Mouse (Mus musculus): ENCODE measurements around the gene Itpk1. TPM values are rescaled to one million over a fixed set of nuclear protein-coding genes. Genes with fewer than 3 reads are reported as not detected.

Itpk1 gene
- total RNA-seq, 2 experiments from 2014 or later, result 1.2 to 5.3 TPM

DNA sequence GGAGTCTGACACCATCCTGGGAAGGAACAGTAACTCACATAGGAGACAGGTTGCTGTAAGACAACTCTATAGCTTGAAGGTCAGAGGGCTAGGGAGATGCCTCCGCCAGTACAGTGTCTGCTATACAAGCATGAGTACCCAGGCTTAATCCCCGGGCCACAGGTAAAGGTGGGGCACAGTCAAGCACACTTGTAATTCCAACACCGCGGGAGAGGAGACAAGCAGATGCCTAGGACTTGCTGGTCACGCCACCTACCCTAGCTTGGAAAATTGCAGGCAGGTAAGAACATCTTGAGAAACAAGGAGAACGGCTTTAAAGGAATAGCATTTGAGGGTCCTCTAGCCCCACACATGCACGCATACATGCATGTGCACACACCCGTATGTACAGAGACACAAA, 97.7 kb downstream of the Itpk1 start:
- no peak for ATAC-seq (replicated peaks; ENCODE audit: low FRiP score, poor library complexity, severe bottlenecking)

DNA sequence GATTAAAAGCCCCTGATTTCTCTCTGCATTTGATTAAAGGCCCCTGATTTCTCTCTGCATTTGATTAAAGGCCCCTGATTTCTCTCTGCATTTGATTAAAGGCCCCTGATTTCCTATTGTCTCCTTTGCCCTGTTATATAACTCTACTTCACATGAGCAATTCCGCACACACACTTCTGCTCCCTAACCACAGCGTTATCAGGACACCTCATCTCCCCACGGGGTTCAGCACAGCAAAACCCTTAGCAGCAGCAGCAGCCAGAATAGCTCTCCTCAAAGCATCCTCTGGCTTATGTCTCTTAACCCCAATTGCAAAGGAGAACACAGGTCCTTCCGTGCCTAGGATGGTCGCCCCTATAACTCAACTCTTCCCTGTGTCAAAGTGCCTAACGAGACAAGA, 99.1 kb downstream of the Itpk1 start:
- ATAC-seq (replicated peaks; ENCODE audit: low FRiP score, poor library complexity, severe bottlenecking), result no peak

DNA sequence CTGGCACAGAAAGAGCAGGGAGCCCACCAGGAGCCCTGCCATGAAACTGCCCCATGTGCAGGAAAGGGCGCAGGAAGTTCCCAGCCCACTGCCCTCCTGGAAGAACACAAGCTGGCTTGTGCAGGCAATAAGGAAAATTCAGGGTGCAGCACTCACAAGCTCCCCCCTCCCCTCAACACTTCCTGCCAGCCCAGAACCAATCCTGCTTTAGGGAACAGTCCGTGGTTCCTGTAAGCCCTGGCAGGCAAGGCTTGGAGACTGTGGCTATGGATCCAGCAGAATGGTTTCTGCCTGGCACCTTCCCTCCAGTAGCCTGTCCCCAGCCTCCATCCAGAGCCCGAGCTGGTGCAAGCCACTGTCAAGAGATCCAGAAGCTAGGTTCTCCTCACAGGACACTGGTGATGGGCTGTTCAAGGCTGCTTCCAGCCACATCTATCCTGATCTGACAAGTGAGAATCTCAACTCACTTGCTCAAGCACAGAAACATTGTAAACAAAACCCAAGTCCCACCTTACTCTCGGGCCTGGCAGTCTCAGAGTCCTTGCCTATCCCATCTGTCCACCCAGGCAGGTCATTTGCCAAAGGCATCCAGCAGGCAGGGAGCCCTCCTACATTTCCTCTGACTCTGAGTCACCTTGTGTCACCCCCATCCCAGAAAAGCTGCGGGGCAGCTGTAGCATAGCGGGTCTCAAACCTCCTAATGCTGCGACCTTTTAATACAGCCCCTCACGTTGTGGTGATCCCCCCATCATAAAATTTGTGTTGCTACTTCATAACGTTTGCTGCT, 102.3 kb downstream of the Itpk1 start:
- no peak for ATAC-seq (replicated peaks; ENCODE audit: low FRiP score, poor library complexity, severe bottlenecking)

DNA sequence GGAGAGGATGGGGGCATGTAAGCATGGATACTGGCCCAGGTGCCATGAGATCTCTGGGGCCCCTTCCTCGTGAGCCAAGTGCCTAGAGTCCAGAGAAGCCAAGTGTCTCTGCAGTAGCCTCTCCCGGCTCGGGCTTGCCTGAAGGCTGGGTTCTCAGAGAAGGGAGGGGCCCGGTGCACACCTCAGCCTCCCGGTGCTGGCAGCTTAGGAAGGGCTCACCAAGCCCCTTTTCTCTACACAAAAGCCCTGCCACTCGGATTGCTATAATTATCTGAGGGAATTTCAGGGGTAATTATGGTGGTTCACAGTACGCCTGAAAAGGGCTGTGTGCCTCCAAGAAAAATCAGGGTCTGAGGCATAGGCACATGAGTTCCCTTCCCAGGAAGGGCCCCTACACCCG, 102.9 kb downstream of the Itpk1 start:
- ATAC-seq (replicated peaks; ENCODE audit: low FRiP score, poor library complexity, severe bottlenecking), result no peak

DNA sequence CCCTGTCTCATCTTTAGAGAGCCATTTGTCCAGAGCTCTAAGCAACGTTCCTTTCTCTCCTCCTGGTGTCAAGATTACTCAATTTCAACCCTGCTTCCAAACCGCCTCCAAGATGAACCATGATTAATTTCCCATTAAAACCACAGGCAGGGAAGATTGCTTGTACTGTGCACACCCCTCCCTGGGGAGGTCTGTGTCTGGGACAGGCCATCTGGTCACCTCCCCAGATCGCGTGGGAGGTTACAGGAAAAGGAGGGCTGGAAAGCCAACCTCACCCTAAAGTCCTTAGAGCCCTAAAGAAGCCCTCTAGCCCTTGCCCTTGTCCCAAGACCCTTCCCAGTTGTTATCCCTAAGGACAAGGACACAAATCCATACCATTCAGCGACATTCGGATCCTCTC, 104.4 kb downstream of the Itpk1 start:
- no peak for ATAC-seq (replicated peaks; ENCODE audit: low FRiP score, poor library complexity, severe bottlenecking)

DNA sequence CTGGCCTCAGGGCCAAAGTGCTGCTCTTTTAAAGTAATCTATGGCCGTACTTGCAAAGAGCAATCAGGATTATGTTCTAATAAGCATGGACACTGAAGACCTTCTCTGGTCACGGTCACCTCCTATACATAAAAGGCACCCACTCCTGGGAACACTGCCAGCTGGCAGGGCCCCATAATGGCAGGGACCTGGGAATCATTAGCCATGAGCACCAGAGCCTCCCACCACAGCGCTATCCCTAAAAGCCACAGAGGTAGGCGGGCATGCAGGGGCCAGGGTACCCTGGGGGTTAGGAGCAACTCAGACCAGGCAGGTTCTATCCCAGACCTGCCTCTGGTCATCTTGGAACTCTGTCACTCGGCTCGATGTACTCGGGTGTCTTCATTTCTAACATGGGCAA, 104.9 kb downstream of the Itpk1 start:
- no peak for ATAC-seq (replicated peaks; ENCODE audit: low FRiP score, poor library complexity, severe bottlenecking)

DNA sequence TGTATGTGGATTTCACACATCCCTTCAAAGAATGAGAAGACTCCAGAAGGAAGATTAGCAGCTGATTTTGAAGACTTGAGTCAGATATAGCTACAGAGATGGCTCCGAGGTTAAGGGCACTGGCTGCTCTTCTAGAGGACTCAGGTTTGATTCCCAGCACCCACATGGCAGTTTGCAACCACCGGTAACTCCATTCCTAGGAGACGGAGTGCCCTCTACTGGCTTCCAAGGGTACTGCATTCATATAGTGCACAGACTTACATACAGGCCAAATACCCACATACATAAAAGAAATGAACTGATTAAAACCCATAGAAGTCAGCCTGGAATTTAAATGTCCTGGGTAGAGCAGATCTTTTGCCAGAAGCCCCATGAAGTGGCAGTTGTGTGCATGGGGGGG, 106.2 kb downstream of the Itpk1 start:
- ATAC-seq (replicated peaks; ENCODE audit: low FRiP score, poor library complexity, severe bottlenecking), result no peak

DNA sequence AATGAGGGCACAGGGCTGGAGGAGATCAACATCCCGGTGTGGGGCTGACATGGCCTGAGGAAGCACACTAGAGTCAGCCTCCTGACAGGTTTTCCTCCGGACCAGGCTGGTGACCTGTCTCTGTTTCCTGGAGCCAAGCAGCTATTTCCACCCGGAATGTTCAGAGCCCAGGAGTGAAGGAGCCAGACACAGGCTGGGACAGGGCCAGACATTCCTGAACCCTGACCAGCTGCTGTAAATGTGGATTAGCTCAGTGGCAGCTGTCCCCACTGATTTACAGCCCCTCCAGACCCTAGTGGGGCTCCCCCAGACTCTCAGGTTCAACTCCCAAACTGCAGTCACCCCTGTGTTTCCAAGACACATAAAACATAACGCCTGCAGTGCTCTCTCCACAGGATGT, 107.3 kb downstream of the Itpk1 start:
- no peak for ATAC-seq (replicated peaks; ENCODE audit: low FRiP score, poor library complexity, severe bottlenecking)

DNA sequence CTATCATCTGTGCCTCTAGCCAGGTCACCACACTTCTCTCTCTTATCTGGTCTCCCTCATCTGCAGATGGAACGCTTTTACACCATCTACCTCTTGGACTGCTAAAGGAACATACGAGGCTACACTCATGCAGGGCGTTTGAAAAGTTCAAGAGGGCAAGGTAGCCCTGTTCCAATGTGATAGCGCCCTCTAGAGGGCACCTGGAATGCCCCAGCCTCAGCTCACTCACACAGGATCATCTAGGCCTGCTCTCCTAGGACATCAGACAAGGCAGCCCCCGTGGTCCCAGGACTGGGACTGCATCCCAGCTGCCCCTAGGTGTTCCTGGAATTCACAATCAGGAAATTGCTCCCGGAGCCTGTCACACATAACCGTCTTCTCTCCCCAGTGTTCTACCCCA, 108.3 kb downstream of the Itpk1 start:
- ATAC-seq (replicated peaks; ENCODE audit: low FRiP score, poor library complexity, severe bottlenecking), result no peak

DNA sequence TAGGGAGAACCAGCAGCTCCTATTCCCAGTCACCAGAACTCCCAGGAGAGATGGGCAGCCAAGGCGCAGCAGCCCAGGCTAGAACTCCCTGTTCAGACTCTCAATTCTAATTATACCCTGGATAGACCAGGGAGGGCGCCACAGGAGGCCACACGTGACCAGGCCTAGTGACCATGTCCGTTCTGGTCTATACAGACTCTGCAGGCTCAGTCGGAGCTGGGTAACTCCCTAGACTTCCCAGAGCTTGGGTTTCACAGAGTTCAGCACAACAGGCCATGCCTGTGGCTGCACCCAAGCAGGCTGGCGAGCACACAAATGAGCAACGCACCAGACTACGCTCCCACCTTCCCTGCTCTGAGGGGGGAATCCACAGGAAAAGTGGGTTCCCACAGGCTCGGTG, 110.1 kb downstream of the Itpk1 start:
- ATAC-seq (replicated peaks; ENCODE audit: low FRiP score, poor library complexity, severe bottlenecking), result no peak

DNA sequence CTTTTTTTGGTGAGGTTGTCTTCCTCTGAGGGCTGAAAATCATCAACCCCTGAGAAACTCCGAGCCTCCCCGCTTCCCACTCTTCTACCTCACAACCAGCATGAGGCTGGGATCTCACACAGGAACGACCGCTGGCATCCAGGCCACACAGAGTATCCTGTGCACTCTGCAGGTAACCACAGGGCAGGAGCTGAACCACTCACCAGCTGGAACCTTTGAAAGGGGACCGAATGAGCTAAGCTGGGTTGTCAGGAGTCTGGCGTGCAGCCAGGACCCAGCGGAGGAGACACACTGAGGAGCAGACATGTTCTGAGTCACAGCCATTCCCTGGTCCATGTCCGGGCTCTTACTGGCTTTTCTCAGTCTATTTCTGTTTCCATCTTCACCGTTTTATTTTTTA, 111.0 kb downstream of the Itpk1 start:
- ATAC-seq (replicated peaks; ENCODE audit: low FRiP score, poor library complexity, severe bottlenecking), result no peak

DNA sequence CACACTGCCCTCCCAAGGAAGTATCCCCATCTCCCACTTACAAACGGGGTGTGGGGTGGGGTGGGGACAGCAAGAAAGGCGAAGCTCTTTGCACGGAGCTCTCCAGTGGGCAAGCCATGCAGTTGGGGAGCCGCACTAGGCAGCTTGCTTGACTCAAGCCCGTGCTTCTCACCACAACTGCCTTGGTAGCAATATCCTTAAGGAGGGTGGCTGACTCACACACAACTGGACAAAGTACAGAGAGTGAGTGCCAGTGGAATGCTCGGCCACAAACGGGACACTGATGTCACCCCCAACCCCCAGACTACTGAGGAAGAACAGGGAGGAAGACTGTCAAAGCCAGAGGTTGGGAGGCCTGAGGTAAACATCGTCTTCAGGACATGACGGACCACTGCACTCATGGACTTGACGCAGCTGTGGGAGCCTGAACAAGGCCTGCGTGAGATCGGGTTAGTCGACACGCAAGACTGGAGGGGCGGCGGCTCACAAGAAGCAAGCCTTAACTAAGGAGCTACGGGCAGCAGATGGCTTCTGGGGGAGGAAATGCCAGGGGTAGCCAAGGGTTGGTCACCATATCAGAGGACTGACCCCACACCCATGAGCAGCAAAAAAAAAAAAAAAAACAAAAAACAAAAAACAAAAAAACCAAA, 113.9 kb downstream of the Itpk1 start:
- no peak for ATAC-seq (replicated peaks; ENCODE audit: low FRiP score, poor library complexity, severe bottlenecking)

DNA sequence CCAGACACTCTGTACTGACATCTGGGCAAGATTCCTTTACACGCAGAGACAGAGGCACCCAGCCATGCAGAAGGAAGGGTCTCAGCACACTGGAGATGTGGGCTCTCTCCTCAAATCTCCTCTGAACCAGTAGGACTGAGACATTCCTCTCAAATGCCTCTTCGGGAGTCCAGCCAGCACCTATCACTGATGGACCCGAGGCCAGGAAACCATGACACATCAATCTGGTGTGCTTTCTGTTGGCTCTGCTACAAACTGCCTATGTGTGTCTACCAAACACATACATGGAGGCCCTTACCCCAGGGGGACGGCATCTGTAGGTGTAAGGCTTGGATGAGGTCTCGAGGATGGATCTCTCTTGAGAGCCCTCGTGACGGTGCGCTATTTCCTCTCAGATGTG, 117.6 kb downstream of the Itpk1 start:
- no peak for ATAC-seq (replicated peaks; ENCODE audit: low FRiP score, poor library complexity, severe bottlenecking)

DNA sequence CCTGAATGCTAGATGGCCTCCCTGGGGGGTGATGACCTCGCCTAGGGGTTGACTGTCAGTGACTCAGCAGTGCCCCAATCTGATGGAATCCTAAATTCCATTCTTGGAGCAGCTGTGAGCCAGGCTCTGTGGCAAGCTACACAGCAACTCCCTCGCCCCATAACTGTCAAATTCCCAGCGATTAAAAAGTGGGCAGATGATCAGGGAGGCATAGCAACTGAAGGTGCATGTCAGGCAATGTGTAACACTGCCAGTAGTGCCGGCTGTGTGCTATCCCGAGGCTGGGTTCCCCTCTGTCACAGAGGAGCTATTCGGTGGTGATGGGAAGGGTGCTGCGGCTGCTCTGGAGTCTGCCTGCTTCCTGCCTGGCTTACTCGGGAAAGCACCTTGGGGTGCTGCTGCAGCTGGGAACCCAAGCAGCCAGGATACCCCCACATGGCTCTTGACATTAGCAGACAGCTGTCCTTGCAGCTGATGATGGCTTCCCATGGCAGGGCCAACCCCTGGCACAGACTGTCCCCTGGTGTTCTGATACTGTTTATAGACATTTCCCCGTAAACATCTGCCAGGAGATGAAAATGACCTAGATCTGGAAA, 118.3 kb downstream of the Itpk1 start:
- ATAC-seq (replicated peaks; ENCODE audit: low FRiP score, poor library complexity, severe bottlenecking), result no peak

DNA sequence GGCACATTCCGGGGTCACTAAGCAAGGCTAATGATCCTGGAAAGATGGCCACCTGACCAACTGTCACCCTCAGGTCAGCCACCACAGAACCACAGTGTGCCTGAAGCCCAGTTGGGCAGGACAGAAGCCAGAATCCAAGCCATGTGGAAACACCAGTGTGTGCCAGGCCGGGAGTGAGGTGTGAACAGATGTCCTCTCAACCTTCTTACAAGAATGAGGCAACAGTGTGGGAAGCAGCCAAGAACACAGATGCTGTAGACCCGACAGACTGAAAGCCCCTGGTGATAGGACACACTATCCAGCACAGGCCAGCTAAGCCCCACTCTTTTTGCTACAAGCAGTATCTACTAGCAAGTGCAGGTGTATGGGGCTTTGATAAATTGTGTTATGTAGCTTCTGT, 119.3 kb downstream of the Itpk1 start:
- no peak for ATAC-seq (replicated peaks; ENCODE audit: low FRiP score, poor library complexity, severe bottlenecking)

DNA sequence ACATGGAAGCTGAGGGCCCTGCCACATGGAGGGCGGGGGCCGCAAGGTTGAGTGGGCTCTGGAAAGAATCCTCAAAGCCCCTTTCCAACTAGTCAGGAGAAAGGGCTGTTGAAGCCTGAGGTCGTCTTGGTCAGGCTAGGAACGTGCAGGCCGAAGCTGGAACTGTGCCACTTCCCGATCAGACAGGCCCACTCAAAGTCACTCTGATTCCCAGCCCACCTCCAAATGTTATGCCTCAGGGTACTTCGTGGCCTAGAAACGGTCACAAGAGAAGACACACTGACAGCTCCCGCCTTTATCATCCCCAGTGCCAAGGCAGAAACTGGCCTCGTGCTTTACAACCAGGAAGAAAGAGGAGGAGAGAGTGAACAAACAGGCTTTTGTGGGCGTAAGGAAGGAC, 122.3 kb downstream of the Itpk1 start:
- ATAC-seq (replicated peaks; ENCODE audit: low FRiP score, poor library complexity, severe bottlenecking), result no peak

DNA sequence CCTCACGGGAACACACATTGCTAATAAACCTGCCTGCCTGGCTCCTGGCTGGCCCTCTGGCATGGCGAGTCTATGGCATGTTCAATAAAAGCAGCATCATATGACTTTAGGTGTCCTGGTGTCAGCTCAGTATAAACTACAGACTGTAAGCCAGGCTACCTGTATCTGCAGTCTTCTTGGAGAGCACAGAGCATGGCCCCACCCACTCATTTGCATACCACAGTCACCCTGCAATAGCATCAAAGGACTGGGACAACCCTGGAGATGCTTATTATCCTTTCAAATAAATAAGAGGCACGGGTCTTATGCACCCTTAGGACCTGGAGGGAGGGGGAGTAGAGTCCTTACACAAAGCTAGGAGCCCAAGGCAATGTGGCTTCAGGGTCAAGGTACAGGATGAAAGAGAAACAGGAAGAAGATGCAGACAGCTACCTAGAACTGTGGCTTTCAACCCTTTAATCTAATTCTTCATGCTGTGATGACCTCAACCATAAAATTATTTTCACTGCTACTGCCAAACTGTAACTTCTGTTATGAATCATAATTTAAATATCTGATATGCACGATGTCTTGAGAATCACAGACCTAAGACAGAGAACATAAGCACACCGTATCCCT, 123.0 kb downstream of the Itpk1 start:
- no peak for ATAC-seq (replicated peaks; ENCODE audit: low FRiP score, poor library complexity, severe bottlenecking)

DNA sequence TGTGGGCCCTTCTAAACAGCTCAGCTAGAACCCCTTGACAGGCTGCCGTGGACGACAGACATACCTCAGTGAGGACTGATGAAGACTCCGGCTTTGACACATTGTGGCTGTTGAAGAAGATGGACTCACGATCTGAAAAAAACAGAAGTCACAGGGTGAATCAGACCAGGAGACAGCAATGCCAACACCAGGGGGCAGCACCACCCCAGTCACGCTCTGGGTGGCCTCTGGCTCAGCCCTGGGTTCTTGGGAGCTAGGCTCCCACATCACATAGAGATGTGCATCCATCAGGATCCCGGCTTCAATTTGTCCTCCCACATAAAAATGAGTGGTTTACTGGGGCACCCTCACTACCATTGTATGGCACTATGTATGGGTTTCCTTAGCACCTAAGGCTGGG, 125.7 kb downstream of the Itpk1 start:
- ATAC-seq (replicated peaks; ENCODE audit: low FRiP score, poor library complexity, severe bottlenecking), result peak; percentile 47; the same call in 1 of the 2 replicates

DNA sequence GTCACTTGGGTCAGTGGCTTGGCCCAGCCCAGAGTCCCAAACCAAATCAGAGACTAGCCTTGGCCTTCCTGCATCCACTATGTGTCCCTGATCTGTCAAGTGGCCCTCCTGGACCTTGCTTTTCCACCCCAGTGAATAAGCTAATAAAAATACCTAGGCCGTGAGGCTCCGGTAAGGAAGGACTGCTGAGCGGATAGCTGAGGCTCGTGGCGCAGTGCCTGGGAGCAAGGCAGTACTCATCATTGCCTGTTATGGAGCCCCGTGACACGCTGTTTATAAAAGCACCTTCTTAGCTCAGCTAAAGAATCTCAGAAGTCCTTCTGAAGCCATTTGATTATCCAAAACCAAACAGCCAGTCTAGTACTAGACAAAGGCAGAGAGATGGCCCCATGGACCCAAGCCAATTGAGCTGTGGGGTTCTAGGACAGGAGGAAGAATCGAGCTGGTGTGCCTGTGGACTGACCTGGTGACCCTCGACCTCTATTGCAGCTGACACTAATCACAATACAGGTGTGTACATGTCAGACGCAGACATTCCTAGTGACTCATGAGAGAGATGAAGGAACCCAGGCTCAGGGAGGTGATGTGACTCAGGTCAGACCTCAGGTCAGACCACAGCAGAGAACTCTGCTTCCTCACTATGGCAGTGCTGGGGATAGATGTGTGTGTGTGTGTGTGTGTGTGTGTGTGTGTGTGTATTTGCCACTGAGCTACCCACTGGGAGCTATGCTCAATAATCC, 127.9 kb downstream of the Itpk1 start:
- no peak for ATAC-seq (replicated peaks; ENCODE audit: low FRiP score, poor library complexity, severe bottlenecking)

All from erythroblast, adult 5-6 weeks (primary cell).